ENCODE assay signal across 11 mouse cellular contexts in genomic region chr3:107742071-107742710, GRCm38 (mm10). TPM values are rescaled to one million over a fixed set of nuclear protein-coding genes. Genes with fewer than 3 reads are reported as not detected.
DNase-seq lines count a peak whose midpoint lies in the region; ATAC-seq and TF ChIP-seq lines count a peak whose summit lies in the region.
"Had no signal": no experiment of that assay in that cellular context is flagged by ENCODE, and none has a peak within 500 bp of the region (broad histone marks: within the 10 kb centered on the region; RNA-seq: fewer than 3 reads in every experiment).

No protein-coding gene starts in this region.

- no peaks in the 10 kb centered on the region for H3K27me3 ChIP-seq in heart, adult 2 months (ENCODE audit: control insufficient read depth, insufficient read depth, low read length)
- no peaks in the 10 kb centered on the region for H3K27me3 ChIP-seq in kidney, embryonic 16.5 days (ENCODE audit: insufficient read depth, low read length)

- 67% methylated on average over 10 of the region's 10 CpGs for WGBS in heart, adult 2 months
- WGBS in kidney, embryonic 16.5 days: 82% methylated on average over 10 of the region's 10 CpGs

- no peak overlapping the region for H3K4me3 ChIP-seq in heart, adult 2 months
- no peak overlapping the region for H3K4me3 ChIP-seq in kidney, embryonic 16.5 days (ENCODE audit: low read length)
- no peak overlapping the region for H3K4me3 ChIP-seq in embryonic fibroblast, embryonic 13.5 days (ENCODE audit: insufficient read depth, low read length)

- intact Hi-C loops in heart, adult 2 months (cut with DNase I): no loop called here
- intact Hi-C loops in heart, postnatal 10 days (cut with DNase I): no loop called here

- TF ChIP-seq POLR2A in heart, adult 2 months (IDR thresholded peaks at IDR 0.05; ENCODE audit: insufficient read depth, low read depth, low read length): no peak
- TF ChIP-seq POLR2A in embryonic fibroblast, embryonic 13.5 days (IDR thresholded peaks at IDR 0.05; ENCODE audit: low read depth, low read length): no peak

- no peak overlapping the region for H3K4me2 ChIP-seq in kidney, embryonic 16.5 days (replicated peaks; ENCODE audit: low read depth, low read length)

- peaks cover 23% of the 10 kb centered on the region for H3K4me1 ChIP-seq in heart, adult 2 months (ENCODE audit: control insufficient read depth, insufficient read depth, low read length)
- H3K4me1 ChIP-seq in kidney, embryonic 16.5 days (ENCODE audit: insufficient read depth, low read length): peaks cover 44% of the 10 kb centered on the region
- H3K4me1 ChIP-seq in embryonic fibroblast, embryonic 13.5 days (ENCODE audit: control insufficient read depth, insufficient read depth, low read length): peaks cover 32% of the 10 kb centered on the region

- H3K9me3 ChIP-seq in kidney, embryonic 16.5 days (ENCODE audit: low read length): no peaks in the 10 kb centered on the region

- no peak for ATAC-seq in kidney, embryonic 16.5 days (ENCODE audit: low FRiP score, low TSS enrichment)
- ATAC-seq: activated CD4-positive, CD25-positive, alpha-beta regulatory T cell, adult 4 months; CD4-positive, CD25-positive, alpha-beta regulatory T cell, adult 4 months had no signal

- H3K36me3 ChIP-seq in heart, adult 2 months (ENCODE audit: control insufficient read depth, insufficient read depth, low read length): peaks cover 35% of the 10 kb centered on the region
- peaks cover 9% of the 10 kb centered on the region for H3K36me3 ChIP-seq in kidney, embryonic 16.5 days (ENCODE audit: insufficient read depth, low read length)

- no peak overlapping the region for H3K9ac ChIP-seq in heart, adult 2 months (ENCODE audit: low read depth, low read length)
- H3K9ac ChIP-seq in kidney, embryonic 16.5 days (replicated peaks; ENCODE audit: low read length): no peak overlapping the region

- H3K27ac ChIP-seq in heart, adult 2 months: peak overlapping the region; percentile 5; the same call in 1 of the 2 replicates
- peak overlapping the region; percentile 49; the same call in 1 of the 2 replicates for H3K27ac ChIP-seq in kidney, embryonic 16.5 days (ENCODE audit: low read length)
- H3K27ac ChIP-seq in embryonic fibroblast, embryonic 13.5 days (ENCODE audit: insufficient read depth, low read length): peak overlapping the region; percentile 87

- no peaks in the 10 kb centered on the region for H3K79me2 ChIP-seq in heart, adult 2 months (replicated peaks; ENCODE audit: control insufficient read depth, insufficient read depth, low read length)

- 0 out of 2 replicates have a peak, but pooled peaks have one; percentile 4 for TF ChIP-seq EP300 in heart, adult 2 months (IDR thresholded peaks at IDR 0.05; ENCODE audit: insufficient read depth, low read depth, low read length)

- DNase-seq in heart, adult 2 months: no peak
- no peak for DNase-seq in heart, postnatal 10 days
- DNase-seq in kidney, adult 18-20 months: no peak
- peak; percentile 40 for DNase-seq in 3T3-L1 (ENCODE audit: low read depth, low spot score)
- no peak for DNase-seq in ovary, postnatal 10 days (ENCODE audit: low spot score)
- no peak for DNase-seq in adrenal gland, adult 8-10 months
- DNase-seq: cerebellum, adult 11-12 months had no signal

- TF ChIP-seq CTCF in heart, adult 2 months (IDR thresholded peaks at IDR 0.05): no peak
- no peak for TF ChIP-seq CTCF in embryonic fibroblast, embryonic 13.5 days (IDR thresholded peaks at IDR 0.05; ENCODE audit: borderline replicate concordance, insufficient read depth, low read length)

RNA-seq across cellular contexts. Expression of gene Csf1, which starts 18.1 kb away (rescaled TPM):
- total RNA-seq in heart, adult 2 months (2021): 10 to 100 TPM; 30.0 to 41.7 TPM
- 32.9 and 44.0 TPM in 2 replicates for polyA plus RNA-seq in heart, adult 2 months (2012; rRNA removed)
- 10 to 100 TPM; 25.5 to 29.0 TPM for total RNA-seq in heart, postnatal 10 days (2021)
- 9.0 and 9.4 TPM in 2 replicates for polyA plus RNA-seq in kidney, embryonic 16.5 days (2015; fragmentation: Nextera tagmentation; extraction: Ambion mirVana)
- polyA plus RNA-seq in embryonic fibroblast, embryonic 13.5 days (2011; ENCODE audit: insufficient read length, low read depth, missing spikeins): 208 and 272 TPM in 2 replicates
- total RNA-seq in adrenal gland, adult 8-10 months (2022): 10 to 100 TPM; 14.8 to 29.7 (median 23.0) TPM

RNA-seq across cellular contexts. Expression of gene Ahcyl1, which starts 45.8 kb away (rescaled TPM):
- total RNA-seq in heart, adult 2 months (2021): 10 to 100 TPM; 76.5 to 82.3 TPM
- polyA plus RNA-seq in heart, adult 2 months (2012; rRNA removed): 50.9 and 94.6 TPM in 2 replicates
- 100 to 1,000 TPM in 1 of 2 experiments, 10 to 100 TPM in 1; 88.7 to 104 TPM for total RNA-seq in heart, postnatal 10 days (2021)
- 95.7 and 96.1 TPM in 2 replicates for polyA plus RNA-seq in kidney, embryonic 16.5 days (2015; fragmentation: Nextera tagmentation; extraction: Ambion mirVana)
- 216 and 238 TPM in 2 replicates for polyA plus RNA-seq in embryonic fibroblast, embryonic 13.5 days (2011; ENCODE audit: insufficient read length, low read depth, missing spikeins)
- total RNA-seq in adrenal gland, adult 8-10 months (2022): 100 to 1,000 TPM; 213 to 241 (median 234) TPM

Comparison
In these comparisons a context has a peak if more than half of its experiments do, and no peak if none do; other contexts are left out.
1. H3K27ac ChIP-seq: peak in every context shown above with its lines; median percentile 87 in embryonic fibroblast, embryonic 13.5 days; 49 in kidney, embryonic 16.5 days; 5 in heart, adult 2 months.